Mouse (Mus musculus): ENCODE results near the gene RPS10-NUDT3. TPM values are rescaled to one million over a fixed set of nuclear protein-coding genes. Genes with fewer than 3 reads are reported as not detected.
"Not testable (repeated sequence)": the region's sequence is repeated elsewhere in the genome, so short reads cannot be mapped to it uniquely, and the experiment has no call there.

RPS10-NUDT3 gene
- total and polyA plus RNA-seq, 3 experiments, result not detected

DNA sequence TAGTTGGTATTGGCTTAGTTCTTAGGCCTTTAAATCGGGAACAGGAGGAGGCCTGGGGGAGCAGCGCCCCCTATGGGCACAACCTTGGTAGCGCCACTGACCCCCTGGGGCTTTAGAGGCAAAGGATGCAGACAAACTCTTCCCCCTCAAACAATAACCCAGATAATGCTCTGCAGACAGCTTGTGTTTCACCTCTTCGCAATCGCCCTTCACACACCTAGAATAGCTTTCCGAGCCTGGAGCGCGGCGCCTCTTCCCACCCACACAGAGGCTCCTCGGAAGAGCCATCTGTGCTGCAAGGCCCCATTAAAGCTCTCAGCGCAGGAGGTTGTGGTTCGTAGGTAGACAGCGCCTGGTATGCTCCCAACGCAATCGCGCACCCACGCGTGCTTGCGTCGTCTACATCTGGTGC is 3.9 kb upstream of the RPS10-NUDT3 start:
- no peak overlapping the region for H3K27ac ChIP-seq
- intact Hi-C loops (cut with DNase I), result loop anchor here (10.0 kb wide), 1 partner anchor 424 kb away; no protein-coding TSS in a partner anchor

DNA sequence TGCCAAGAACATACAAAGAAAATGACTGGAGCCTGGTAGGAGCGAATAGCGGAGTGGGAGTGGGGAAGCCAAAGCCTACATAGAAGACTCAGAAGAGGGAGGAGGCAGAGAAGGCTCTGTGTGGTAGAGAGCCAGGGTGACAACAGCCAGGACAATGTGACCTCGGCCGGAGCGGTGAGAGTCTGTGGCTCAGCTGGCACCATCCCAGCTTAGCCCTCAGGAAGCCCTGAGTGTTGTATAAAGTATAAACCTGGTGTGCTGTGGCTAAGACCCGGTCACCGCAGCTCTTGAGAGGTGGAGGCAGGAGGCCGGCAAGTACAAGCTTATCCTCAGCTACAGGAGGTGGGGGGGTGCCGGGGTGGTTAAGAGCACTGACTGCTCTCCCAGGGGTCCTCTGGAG is 2.3 kb upstream of the RPS10-NUDT3 start:
- H3K27ac ChIP-seq, result no peak overlapping the region
- no peak overlapping the region for H3K4me3 ChIP-seq
- intact Hi-C loops (cut with DNase I), result loop anchor here (10.0 kb wide), 1 partner anchor 423 kb away; no protein-coding TSS in a partner anchor
- H3K36me3 ChIP-seq (ENCODE audit: control insufficient read depth, insufficient read depth, low read length), result peaks cover 2% of the 10 kb centered on the region; the same call in 1 of the 2 replicates
- H3K27me3 ChIP-seq (ENCODE audit: control insufficient read depth, insufficient read depth, low read length), result no peaks in the 10 kb centered on the region
- TF ChIP-seq EP300 (IDR thresholded peaks at IDR 0.05; ENCODE audit: insufficient read depth, low read depth, low read length) (no peak), POLR2A (IDR thresholded peaks at IDR 0.05; ENCODE audit: insufficient read depth, low read depth, low read length) (no peak), CTCF (IDR thresholded peaks at IDR 0.05) (no peak)
- no peak for DNase-seq
- peaks cover 4% of the 10 kb centered on the region for H3K4me1 ChIP-seq (ENCODE audit: control insufficient read depth, insufficient read depth, low read length)
- 47% methylated on average over 9 of the region's 9 CpGs for WGBS
- no peak overlapping the region for H3K9ac ChIP-seq (ENCODE audit: low read depth, low read length)
- no peaks in the 10 kb centered on the region for H3K79me2 ChIP-seq (replicated peaks; ENCODE audit: control insufficient read depth, insufficient read depth, low read length)

More for the DNA sequence above, 3.9 kb upstream of the RPS10-NUDT3 start:
- Histone ChIP-seq H3K4me1 (ENCODE audit: control insufficient read depth, insufficient read depth, low read length) (peaks cover 3% of the 10 kb centered on the region), H3K9ac (ENCODE audit: low read depth, low read length) (no peak overlapping the region), H3K79me2 (replicated peaks; ENCODE audit: control insufficient read depth, insufficient read depth, low read length) (no peaks in the 10 kb centered on the region), H3K4me3 (no peak overlapping the region), H3K27me3 (ENCODE audit: control insufficient read depth, insufficient read depth, low read length) (no peaks in the 10 kb centered on the region), H3K36me3 (ENCODE audit: control insufficient read depth, insufficient read depth, low read length) (no peaks in the 10 kb centered on the region)
- TF ChIP-seq EP300 (IDR thresholded peaks at IDR 0.05; ENCODE audit: insufficient read depth, low read depth, low read length) (no peak), CTCF (IDR thresholded peaks at IDR 0.05) (peak; percentile 70), POLR2A (IDR thresholded peaks at IDR 0.05; ENCODE audit: insufficient read depth, low read depth, low read length) (no peak)
- WGBS, result 78% methylated on average over 20 of the region's 20 CpGs
- no peak for DNase-seq

DNA sequence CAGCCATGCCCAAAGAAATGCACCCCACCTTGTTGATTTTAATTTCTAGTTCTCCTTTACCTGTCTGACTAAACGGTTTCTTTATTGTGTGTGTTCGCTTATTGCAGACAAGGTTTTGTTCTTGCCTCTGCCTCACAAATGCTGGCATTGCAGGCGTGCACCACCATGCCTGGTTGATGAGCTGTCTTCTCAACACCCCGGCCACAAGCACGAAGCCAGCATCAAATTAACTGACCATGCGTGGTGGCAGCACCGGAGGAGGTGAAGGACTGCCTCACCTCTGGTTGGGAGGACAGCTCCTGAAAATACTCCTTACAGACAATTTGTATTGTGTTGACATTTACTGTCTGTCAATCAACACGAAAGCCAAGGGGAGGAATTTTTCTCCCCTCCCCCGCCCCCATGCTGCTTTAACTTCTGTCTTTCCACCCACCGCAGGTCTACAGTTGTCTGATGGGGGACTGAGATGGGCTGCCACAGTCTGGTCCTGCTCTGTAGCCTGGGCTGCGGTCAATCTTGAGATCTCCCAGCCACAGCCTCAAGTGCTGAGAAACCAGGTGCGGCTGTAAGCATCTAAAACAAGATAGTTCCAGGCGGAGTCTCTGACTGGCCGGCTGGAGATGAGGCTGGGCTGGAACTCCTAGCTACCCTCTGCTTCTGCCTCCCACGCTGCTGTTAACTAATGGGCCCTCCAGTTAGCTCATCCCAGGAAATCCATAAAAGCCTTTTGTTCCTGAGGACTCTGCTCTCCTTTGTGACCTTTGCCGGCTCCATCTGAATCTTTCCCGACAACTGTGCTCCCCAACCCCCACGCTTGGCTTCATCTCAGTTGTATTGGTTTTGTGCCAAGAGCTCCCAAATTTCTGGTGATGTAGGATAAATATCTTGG is 1.4 kb upstream of the RPS10-NUDT3 start, which contains the start of gene Rps10:
Gene Rps10, minus strand, starts transcription at position 538 of the 889 bp plus-strand sequence.
- Histone ChIP-seq H3K27ac (peak within 1 kb of the TSS; percentile 68), H3K9ac (ENCODE audit: low read depth, low read length) (no peak within 1 kb of the TSS), H3K27me3 (ENCODE audit: control insufficient read depth, insufficient read depth, low read length) (no peaks in the 10 kb centered on the region), H3K4me3 (peak within 1 kb of the TSS; percentile 67), H3K36me3 (ENCODE audit: control insufficient read depth, insufficient read depth, low read length) (peaks cover 2% of the 10 kb centered on the region; the same call in 1 of the 2 replicates), H3K79me2 (replicated peaks; ENCODE audit: control insufficient read depth, insufficient read depth, low read length) (no peaks in the 10 kb centered on the region), H3K4me1 (ENCODE audit: control insufficient read depth, insufficient read depth, low read length) (peaks cover 4% of the 10 kb centered on the region)
- intact Hi-C loops (cut with DNase I), result loop anchor here (10.0 kb wide), 1 partner anchor 422 kb away; no protein-coding TSS in a partner anchor
- no peak for DNase-seq
- TF ChIP-seq EP300 (IDR thresholded peaks at IDR 0.05; ENCODE audit: insufficient read depth, low read depth, low read length) (no peak), CTCF (IDR thresholded peaks at IDR 0.05) (no peak), POLR2A (IDR thresholded peaks at IDR 0.05; ENCODE audit: insufficient read depth, low read depth, low read length) (no peak)
- 65% methylated on average over 18 of the region's 18 CpGs for WGBS

DNA sequence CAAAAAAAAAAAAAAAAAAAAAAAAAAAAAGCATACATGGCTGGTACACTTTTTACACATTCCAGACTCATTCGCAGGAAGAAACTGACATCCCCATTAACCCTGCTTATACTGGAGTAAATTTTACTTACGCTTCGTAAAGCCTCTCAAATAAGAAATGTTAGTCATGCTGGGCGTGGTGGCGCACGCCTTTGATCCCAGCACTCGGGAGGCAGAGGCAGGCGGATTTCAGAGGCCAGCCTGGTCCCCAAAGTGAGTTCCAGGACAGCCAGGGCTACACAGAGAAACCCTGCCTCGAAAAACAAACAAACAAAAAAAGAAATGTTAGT is 517 bp upstream of the RPS10-NUDT3 start:
- H3K4me3 ChIP-seq, result peak overlapping the region; percentile 67
- H3K9ac ChIP-seq (ENCODE audit: low read depth, low read length); H3K79me2 ChIP-seq (replicated peaks; ENCODE audit: control insufficient read depth, insufficient read depth, low read length); H3K4me1 ChIP-seq (ENCODE audit: control insufficient read depth, insufficient read depth, low read length); H3K36me3 ChIP-seq (ENCODE audit: control insufficient read depth, insufficient read depth, low read length); DNase-seq; H3K27me3 ChIP-seq (ENCODE audit: control insufficient read depth, insufficient read depth, low read length): not testable (repeated sequence)
- WGBS, result 34% methylated on average over 9 of the region's 9 CpGs
- intact Hi-C loops (cut with DNase I), result loop anchor here (10.0 kb wide), 1 partner anchor 421 kb away; no protein-coding TSS in a partner anchor
- H3K27ac ChIP-seq, result peak overlapping the region; percentile 68

DNA sequence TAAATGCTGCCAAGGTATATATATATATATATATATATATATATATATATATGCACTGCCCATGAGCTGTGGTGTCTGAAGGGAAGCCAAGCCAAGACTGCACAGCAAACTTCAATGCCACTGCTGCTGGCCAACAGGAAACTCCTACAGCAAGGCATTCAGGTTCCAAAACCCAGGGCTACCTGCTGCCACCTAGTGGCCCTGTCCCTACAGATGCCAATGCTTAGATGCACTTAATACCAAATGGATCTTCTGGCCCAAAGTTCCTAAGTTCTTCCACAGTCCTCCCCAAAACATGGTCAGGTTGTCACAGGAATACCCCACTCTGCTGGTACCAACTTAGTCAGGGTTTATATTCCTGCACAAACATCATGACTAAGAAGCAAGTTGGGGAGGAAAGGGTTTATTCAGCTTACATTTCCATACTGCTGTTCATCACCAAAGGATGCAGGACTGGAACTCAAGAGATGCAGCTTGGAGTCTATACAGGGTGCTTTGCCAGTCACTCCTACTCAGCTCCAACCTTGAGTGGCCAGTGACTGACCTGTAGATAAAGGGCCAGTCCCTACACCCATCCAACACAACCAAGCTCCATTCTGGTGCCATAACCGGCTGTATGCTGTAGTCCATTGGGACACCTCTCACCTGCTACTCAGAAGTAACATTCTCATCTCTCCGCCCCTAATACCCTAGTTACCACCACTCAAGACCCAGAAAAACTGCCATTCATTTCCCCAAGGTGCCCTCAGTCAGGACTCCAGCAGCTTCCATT is 5.6 kb downstream of the RPS10-NUDT3 start:
- peak; percentile 80 to 86 for DNase-seq
- no peak overlapping the region for H3K9ac ChIP-seq (ENCODE audit: low read depth, low read length)
- intact Hi-C loops (cut with DNase I), result loop anchor here (1.0 to 10.0 kb wide), 3 partner anchors 63 to 415 kb away; no protein-coding TSS in a partner anchor
- peaks cover 4% of the 10 kb centered on the region for H3K4me1 ChIP-seq (ENCODE audit: control insufficient read depth, insufficient read depth, low read length)
- no peaks in the 10 kb centered on the region for H3K79me2 ChIP-seq (replicated peaks; ENCODE audit: control insufficient read depth, insufficient read depth, low read length)
- H3K36me3 ChIP-seq (ENCODE audit: control insufficient read depth, insufficient read depth, low read length), result peaks cover 2% of the 10 kb centered on the region; the same call in 1 of the 2 replicates
- WGBS, result 78% methylated on average over 2 of the region's 2 CpGs
- TF ChIP-seq POLR2A (IDR thresholded peaks at IDR 0.05; ENCODE audit: insufficient read depth, low read depth, low read length) (0 out of 2 replicates have a peak, but pooled peaks have one; percentile 11), EP300 (IDR thresholded peaks at IDR 0.05; ENCODE audit: insufficient read depth, low read depth, low read length) (peak; percentile 94), CTCF (IDR thresholded peaks at IDR 0.05) (peak; percentile 80)
- no peak overlapping the region for H3K4me3 ChIP-seq
- H3K27me3 ChIP-seq (ENCODE audit: control insufficient read depth, insufficient read depth, low read length), result no peaks in the 10 kb centered on the region
- H3K27ac ChIP-seq, result no peak overlapping the region
